In the genomic region with DNA sequence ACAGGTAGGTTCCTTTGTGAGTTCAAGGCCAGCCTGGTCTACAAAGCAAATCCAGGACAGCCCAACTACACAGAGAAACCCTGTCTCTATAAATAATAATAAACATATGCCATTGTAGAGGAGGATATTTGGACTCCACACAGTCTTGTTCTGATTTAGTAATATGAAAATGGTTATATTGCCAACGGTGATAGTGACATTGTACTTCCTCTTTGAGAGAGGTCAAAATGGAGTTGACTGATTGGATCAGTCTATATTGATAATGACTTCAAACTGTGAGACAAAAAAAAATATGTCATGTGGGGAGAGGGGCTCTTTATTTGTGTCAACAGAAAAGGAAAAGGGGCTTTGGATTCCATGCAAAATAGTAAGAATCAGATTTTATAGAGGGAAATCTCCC, we compare ENCODE assay signal across 50 mouse cellular contexts. TPM values are rescaled to one million over a fixed set of nuclear protein-coding genes. Genes with fewer than 3 reads are reported as not detected.
"Had no signal": no experiment of that assay in that cellular context is flagged by ENCODE, and none has a peak within 500 bp of the region (broad histone marks: within the 10 kb centered on the region; RNA-seq: fewer than 3 reads in every experiment).

No protein-coding gene starts in this region.

- H3K27me3 ChIP-seq: heart, embryonic 12.5 days; heart, embryonic 13.5 days; heart, embryonic 15.5 days; hindbrain, embryonic 12.5 days; hindbrain, embryonic 15.5 days; intestine, embryonic 15.5 days; kidney, embryonic 15.5 days had no signal

- H3K4me3 ChIP-seq: heart, embryonic 10.5 days; heart, embryonic 12.5 days; heart, embryonic 13.5 days; heart, embryonic 15.5 days; hindbrain, embryonic 10.5 days; hindbrain, embryonic 12.5 days; hindbrain, embryonic 15.5 days; intestine, embryonic 15.5 days; kidney, embryonic 15.5 days; layer of hippocampus, adult 2 months; left cerebral cortex, adult 2 months had no signal

- H3K4me2 ChIP-seq: heart, embryonic 11.5 days; heart, embryonic 12.5 days; heart, embryonic 13.5 days; heart, embryonic 15.5 days; hindbrain, embryonic 12.5 days; hindbrain, embryonic 14.5 days; hindbrain, embryonic 15.5 days; intestine, embryonic 15.5 days; kidney, embryonic 15.5 days had no signal

- H3K36me3 ChIP-seq: heart, embryonic 10.5 days; heart, embryonic 12.5 days; heart, embryonic 13.5 days; heart, embryonic 15.5 days; hindbrain, embryonic 10.5 days; hindbrain, embryonic 12.5 days; hindbrain, embryonic 15.5 days; intestine, embryonic 15.5 days; kidney, embryonic 15.5 days had no signal

- ATAC-seq: hindbrain, embryonic 16.5 days; hindbrain, postnatal 0 days; inflammation-experienced regulatory T-cells, adult 6 months; intestine, embryonic 15.5 days; intestine, embryonic 16.5 days; intestine, postnatal 0 days had no signal

- H3K9me3 ChIP-seq: heart, embryonic 10.5 days; heart, embryonic 12.5 days; heart, embryonic 13.5 days; heart, embryonic 15.5 days; hindbrain, embryonic 10.5 days; hindbrain, embryonic 12.5 days; hindbrain, embryonic 15.5 days; intestine, embryonic 15.5 days; kidney, embryonic 15.5 days had no signal

- DNase-seq: heart, postnatal 10 days; heart, postnatal 14 days; heart, postnatal 36 days; kidney, adult 11 months; kidney, adult 18-20 months; kidney, adult 2 months; kidney, adult 8-10 months; kidney, adult 9 months; kidney, postnatal 10 days; kidney, postnatal 14 days; kidney, postnatal 25 days; kidney, postnatal 36 days; kidney, postnatal 4 days; layer of hippocampus, adult 9-11 months; layer of hippocampus, postnatal 36 days had no signal

- H3K9ac ChIP-seq: heart, embryonic 12.5 days; heart, embryonic 13.5 days; heart, embryonic 15.5 days; hindbrain, embryonic 12.5 days; hindbrain, embryonic 14.5 days; hindbrain, embryonic 15.5 days; intestine, embryonic 15.5 days; kidney, embryonic 15.5 days had no signal

- H3K27ac ChIP-seq: heart, embryonic 10.5 days; heart, embryonic 13.5 days; heart, embryonic 15.5 days; hindbrain, embryonic 10.5 days; hindbrain, embryonic 12.5 days; hindbrain, embryonic 14.5 days; hindbrain, embryonic 15.5 days; hindbrain, postnatal 0 days; intestine, embryonic 15.5 days; kidney, embryonic 15.5 days; kidney, postnatal 0 days; layer of hippocampus, adult 2 months; left cerebral cortex, adult 2 months had no signal

- H3K4me1 ChIP-seq: heart, embryonic 10.5 days; heart, embryonic 12.5 days; heart, embryonic 15.5 days; hindbrain, embryonic 10.5 days; hindbrain, embryonic 12.5 days; hindbrain, embryonic 15.5 days; intestine, embryonic 15.5 days; kidney, embryonic 15.5 days had no signal

RNA-seq across cellular contexts. Expression of a gene that starts 42.0 kb away (rescaled TPM):
- total RNA-seq: heart, postnatal 10 days; heart, postnatal 14 days; heart, postnatal 25 days; heart, postnatal 36 days; hematopoietic stem cell, adult 5-6 weeks; hindbrain, postnatal 0 days; layer of hippocampus, adult 18-20 months; layer of hippocampus, adult 2 months; layer of hippocampus, adult 8-10 months; layer of hippocampus, postnatal 10 days; layer of hippocampus, postnatal 14 days; layer of hippocampus, postnatal 25 days; layer of hippocampus, postnatal 36 days; left cerebral cortex, adult 18-20 months; left cerebral cortex, adult 2 months had no signal
- polyA plus RNA-seq: heart, embryonic 10.5 days; heart, embryonic 11.5 days; heart, embryonic 12.5 days; heart, embryonic 13.5 days; heart, embryonic 14.5 days; heart, embryonic 15.5 days; heart, embryonic 16.5 days; heart, postnatal 0 days; hindbrain, embryonic 10.5 days; hindbrain, embryonic 11.5 days; hindbrain, embryonic 12.5 days; hindbrain, embryonic 14.5 days; hindbrain, embryonic 15.5 days; hindbrain, embryonic 16.5 days; hindbrain, postnatal 0 days; inflammation-experienced regulatory T-cells, adult 6 months; intestine, embryonic 14.5 days; intestine, embryonic 15.5 days; intestine, embryonic 16.5 days; intestine, postnatal 0 days; kidney, adult 2 months; kidney, embryonic 14.5 days; kidney, embryonic 15.5 days; kidney, embryonic 16.5 days; kidney, postnatal 0 days; large intestine, adult 2 months had no signal

RNA-seq across cellular contexts. Expression of a gene that starts 53.6 kb away (rescaled TPM):
- total RNA-seq: heart, postnatal 25 days; heart, postnatal 36 days; hematopoietic stem cell, adult 5-6 weeks had no signal
- polyA plus RNA-seq: inflammation-experienced regulatory T-cells, adult 6 months had no signal
